Mouse (Mus musculus) lung, embryonic 16.5 days (tissue): ENCODE measurements around the gene Ptpn23. TPM values are rescaled to one million over a fixed set of nuclear protein-coding genes. Genes with fewer than 3 reads are reported as not detected.

Experiments used
- ATAC-seq: fragments of 200-750 bp; cut with Nextera tagmentation; 2 replicates; pipeline ENCODE4 v1.8.0; 2017; ENCODE audit warnings: low read depth, mild to moderate bottlenecking, moderate library complexity
- H3K27ac ChIP-seq: fragments of 300-500 bp; sonication (generic); 2 replicates; pipeline ENCODE4 v1.5.1; 2014; ENCODE audit warnings: mild to moderate bottlenecking, control low read depth, low read length
- H3K27me3 ChIP-seq: fragments of 300-500 bp; sonication (generic); 2 replicates; pipeline ENCODE4 v1.6.1; 2014; ENCODE audit warnings: low read depth, low read length, mixed read lengths; ENCODE audit not compliant: control insufficient read depth, insufficient read depth
- H3K36me3 ChIP-seq: fragments of 300-500 bp; sonication (generic); 2 replicates; pipeline ENCODE4 v1.6.1; 2014; ENCODE audit warnings: low read length; ENCODE audit not compliant: control insufficient read depth, insufficient read depth
- H3K4me1 ChIP-seq: fragments of 300-500 bp; sonication (generic); replicated peaks from 2 replicates; pipeline ENCODE4 v1.6.1; 2014; ENCODE audit warnings: low read length, mixed read lengths; ENCODE audit not compliant: control insufficient read depth, insufficient read depth
- H3K4me2 ChIP-seq: fragments of 300-500 bp; sonication (generic); 2 replicates; pipeline ENCODE4 v1.6.1; 2014; ENCODE audit warnings: low read depth, low read length, control low read depth
- H3K4me3 ChIP-seq: fragments of 300-500 bp; sonication (generic); 2 replicates; pipeline ENCODE4 v1.5.1; 2014; ENCODE audit warnings: mild to moderate bottlenecking, low read length, control low read depth
- H3K9ac ChIP-seq: fragments of 300-500 bp; sonication (generic); 2 replicates; pipeline ENCODE4 v1.6.1; 2014; ENCODE audit warnings: low read length, control low read depth
- H3K9me3 ChIP-seq: fragments of 300-500 bp; sonication (generic); 2 replicates; pipeline ENCODE4 v1.6.1; 2016; ENCODE audit warnings: low read length; ENCODE audit not compliant: control insufficient read depth
- WGBS: fragments of 180-500 bp; shearing (Covaris S2); extraction: QIAGEN DNeasy Blood & Tissue Kit; methylation state at CpG from one replicate; pipeline ENCODE4 v1.1.7; 2014; 5-methylcytosine and 5-hydroxymethylcytosine counted together
- polyA plus RNA-seq: library from polyadenylated mRNA; unstranded; fragments of >200 nt; fragmentation: Nextera tagmentation; extraction: Ambion mirVana; gene quantifications from 2 replicates; pipeline ENCODE4 v1.2.1, GENCODE M21; 2015

Ptpn23 gene
- polyA plus RNA-seq, 1 experiment from 2014 or later, result 12.2 TPM

DNA sequence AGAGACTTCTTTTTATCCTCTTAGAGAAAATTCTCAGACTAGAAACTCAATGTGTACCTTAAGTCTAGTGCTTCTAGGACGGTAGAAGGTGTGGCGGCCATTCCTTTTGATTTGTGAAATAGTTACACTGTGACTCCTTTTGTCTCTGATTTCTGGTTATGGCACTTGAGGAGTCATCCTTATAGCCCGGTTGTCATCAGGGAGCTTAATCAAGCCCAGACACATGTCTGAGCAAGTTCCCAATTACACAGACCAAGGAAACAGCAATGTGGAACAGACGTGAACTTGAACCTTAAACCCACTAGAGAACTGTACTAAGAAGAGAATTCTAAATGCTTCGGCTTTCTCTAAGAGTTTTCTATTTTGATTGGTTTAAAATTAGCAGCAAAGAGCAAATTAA lies 57.8 kb downstream of the Ptpn23 start:
- no peak overlapping the region for H3K4me2 ChIP-seq
- H3K9ac ChIP-seq, result no peak overlapping the region
- H3K4me1 ChIP-seq, result peaks cover 2% of the 10 kb centered on the region; the same call in 1 of the 2 replicates
- no peak overlapping the region for H3K27ac ChIP-seq
- no peak overlapping the region for H3K4me3 ChIP-seq
- ATAC-seq, result no peak
- no peaks in the 10 kb centered on the region for H3K9me3 ChIP-seq
- H3K27me3 ChIP-seq, result no peaks in the 10 kb centered on the region
- WGBS, result 83% methylated on average over 5 of the region's 5 CpGs
- H3K36me3 ChIP-seq, result no peaks in the 10 kb centered on the region; the same call in 1 of the 2 replicates

DNA sequence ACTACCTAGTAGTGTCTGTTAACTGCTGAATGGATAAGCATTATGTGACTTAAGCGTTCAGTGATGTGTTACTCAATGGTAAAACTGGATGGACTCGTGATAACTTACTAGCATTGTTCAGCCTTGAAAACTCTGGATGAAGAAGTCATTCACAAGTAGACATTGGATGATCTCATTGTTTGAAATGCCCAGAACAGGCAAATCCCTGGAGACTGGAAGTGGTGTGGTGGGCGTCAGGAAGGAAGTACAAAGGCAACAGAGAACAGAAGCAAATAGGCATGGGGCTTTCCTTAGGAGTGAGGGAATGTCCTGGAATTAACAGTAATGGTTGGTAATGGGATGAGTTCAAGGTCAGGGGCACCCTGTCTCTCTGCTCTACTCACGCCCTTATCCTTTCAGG lies 59.1 kb downstream of the Ptpn23 start:
- 56% methylated on average over 4 of the region's 4 CpGs for WGBS
- no peaks in the 10 kb centered on the region for H3K27me3 ChIP-seq
- H3K4me2 ChIP-seq, result no peak overlapping the region
- H3K4me1 ChIP-seq, result peaks cover 9% of the 10 kb centered on the region
- H3K36me3 ChIP-seq, result no peaks in the 10 kb centered on the region; the same call in 1 of the 2 replicates
- H3K9me3 ChIP-seq, result no peaks in the 10 kb centered on the region
- H3K27ac ChIP-seq, result no peak overlapping the region
- no peak overlapping the region for H3K9ac ChIP-seq
- H3K4me3 ChIP-seq, result no peak overlapping the region
- 0 out of 2 replicates have a peak, but pooled peaks have one; percentile 52 for ATAC-seq

DNA sequence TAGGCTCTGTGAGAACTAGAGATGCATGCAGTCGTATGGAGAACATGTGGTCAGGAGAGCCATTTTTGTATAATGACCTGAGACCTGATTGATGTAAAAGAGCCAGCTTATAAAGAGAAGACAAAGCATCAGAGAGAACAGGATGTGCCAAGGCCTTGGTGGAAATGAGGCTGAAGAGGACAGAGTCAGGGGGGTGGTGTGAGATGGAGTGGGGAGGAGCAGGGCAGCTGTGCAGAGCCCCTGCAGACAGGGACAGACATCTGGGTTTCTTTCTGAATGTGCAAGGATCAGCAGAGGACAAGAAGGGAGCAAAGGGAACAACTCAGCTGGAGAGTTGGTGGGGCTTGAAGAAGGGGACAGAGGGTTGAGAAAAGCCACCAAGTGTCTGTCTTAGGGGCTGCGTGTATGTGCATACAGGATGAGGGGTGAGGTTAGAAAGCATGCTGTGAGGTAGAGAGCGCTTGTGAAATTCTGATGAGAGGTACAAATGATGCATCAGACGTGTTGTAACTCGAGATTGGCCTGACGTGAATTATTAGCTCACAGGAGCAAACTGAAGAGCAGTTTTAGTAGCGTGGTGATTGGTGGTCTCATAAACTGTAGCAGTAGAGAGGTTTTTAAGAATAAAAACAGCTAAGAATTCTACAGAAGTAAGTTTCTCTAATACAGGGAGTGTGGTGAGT lies 62.8 kb downstream of the Ptpn23 start:
- ATAC-seq, result peak; percentile 75
- Histone ChIP-seq H3K4me2 (no peak overlapping the region), H3K27ac (peak overlapping the region; percentile 3; the same call in 1 of the 2 replicates), H3K9me3 (no peaks in the 10 kb centered on the region), H3K27me3 (no peaks in the 10 kb centered on the region), H3K4me3 (no peak overlapping the region), H3K36me3 (no peaks in the 10 kb centered on the region), H3K9ac (no peak overlapping the region), H3K4me1 (peaks cover 9% of the 10 kb centered on the region)
- WGBS, result 42% methylated on average over 7 of the region's 7 CpGs

DNA sequence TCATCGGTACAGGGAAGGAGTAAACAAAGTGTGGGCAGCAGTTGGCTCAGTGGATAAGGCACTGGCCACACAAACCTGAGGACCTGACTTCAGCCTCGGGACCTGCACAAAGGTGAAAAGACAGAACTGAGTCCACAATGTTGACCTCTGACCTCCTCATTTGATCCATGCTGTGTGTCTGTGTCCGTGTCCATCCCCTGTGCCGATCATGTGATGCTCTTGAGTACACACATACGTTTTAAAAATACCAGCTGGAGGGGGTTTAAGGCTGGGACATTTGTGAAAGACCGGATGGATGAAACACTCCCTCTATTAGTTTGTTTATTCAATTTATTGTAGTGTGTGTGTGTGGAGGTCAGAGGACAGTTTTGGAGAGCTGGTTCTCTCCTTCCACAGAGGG lies 64.2 kb downstream of the Ptpn23 start:
- H3K4me2 ChIP-seq, result no peak overlapping the region
- ATAC-seq, result 0 out of 2 replicates have a peak, but pooled peaks have one; percentile 7
- no peak overlapping the region for H3K27ac ChIP-seq
- no peaks in the 10 kb centered on the region for H3K9me3 ChIP-seq
- H3K36me3 ChIP-seq, result no peaks in the 10 kb centered on the region
- H3K27me3 ChIP-seq, result no peaks in the 10 kb centered on the region
- peaks cover 9% of the 10 kb centered on the region for H3K4me1 ChIP-seq
- H3K4me3 ChIP-seq, result no peak overlapping the region
- 28% methylated on average over 6 of the region's 6 CpGs for WGBS
- H3K9ac ChIP-seq, result no peak overlapping the region

DNA sequence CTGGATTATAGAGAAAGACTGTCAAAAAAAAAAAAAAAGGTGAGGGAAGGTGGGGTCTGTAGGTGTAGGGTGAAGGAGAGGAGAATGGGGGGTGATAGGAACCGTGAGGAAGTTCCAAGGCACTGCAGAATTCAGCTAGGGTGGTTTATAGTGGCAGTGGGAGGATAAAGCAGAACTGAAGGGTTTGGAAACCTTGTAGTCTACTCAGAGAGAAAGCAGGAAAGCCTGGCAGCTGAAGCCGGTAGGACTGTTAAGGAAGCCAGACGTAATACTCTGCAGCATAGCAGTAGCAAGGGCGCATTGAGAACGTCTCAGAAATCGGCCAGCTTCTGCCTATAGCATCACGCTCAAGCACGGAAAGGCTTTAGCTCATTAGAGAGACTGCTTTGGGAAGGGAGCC lies 66.0 kb downstream of the Ptpn23 start:
- no peaks in the 10 kb centered on the region for H3K36me3 ChIP-seq
- no peaks in the 10 kb centered on the region for H3K27me3 ChIP-seq
- peaks cover 9% of the 10 kb centered on the region for H3K4me1 ChIP-seq
- no peak overlapping the region for H3K4me2 ChIP-seq
- ATAC-seq, result no peak
- H3K9ac ChIP-seq, result no peak overlapping the region
- no peak overlapping the region for H3K27ac ChIP-seq
- no peaks in the 10 kb centered on the region for H3K9me3 ChIP-seq
- 68% methylated on average over 8 of the region's 8 CpGs for WGBS
- H3K4me3 ChIP-seq, result no peak overlapping the region

DNA sequence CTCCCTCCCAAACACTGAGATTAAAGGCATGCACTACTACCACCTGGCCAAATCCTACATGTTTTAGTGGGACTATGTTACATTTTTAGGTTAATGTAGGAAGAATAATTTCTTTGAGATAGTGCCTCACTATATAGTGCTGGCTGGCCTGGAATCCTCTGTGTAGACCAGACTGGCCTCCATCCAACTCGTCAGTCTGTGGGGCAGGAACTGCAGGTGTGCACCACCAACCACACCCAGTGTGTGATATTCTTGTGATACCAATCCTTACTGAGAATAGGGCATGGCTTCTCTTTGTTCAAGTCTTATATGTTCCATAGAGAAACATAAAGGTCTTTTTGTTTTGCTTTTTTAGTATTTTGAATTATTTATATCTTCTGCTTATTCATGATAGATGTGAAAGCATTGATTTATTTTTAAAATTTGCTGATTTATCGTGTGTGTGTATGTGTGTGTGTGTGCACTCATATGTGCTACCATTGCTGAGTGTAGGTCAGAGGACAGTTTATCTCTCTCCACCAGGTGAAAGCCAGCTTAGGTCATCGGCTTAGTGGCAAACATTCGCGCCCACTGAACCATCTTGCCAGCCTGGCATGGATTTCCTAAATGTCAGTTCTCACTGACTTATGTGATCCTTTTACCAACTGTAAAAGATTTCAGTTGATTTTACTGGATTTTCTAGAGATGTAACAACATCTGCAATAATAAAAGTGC lies 67.8 kb downstream of the Ptpn23 start:
- H3K9me3 ChIP-seq, result no peaks in the 10 kb centered on the region
- no peak overlapping the region for H3K4me2 ChIP-seq
- no peaks in the 10 kb centered on the region for H3K27me3 ChIP-seq
- H3K27ac ChIP-seq, result no peak overlapping the region
- ATAC-seq, result no peak
- H3K4me1 ChIP-seq, result peaks cover 7% of the 10 kb centered on the region
- 78% methylated on average over 5 of the region's 5 CpGs for WGBS
- no peak overlapping the region for H3K9ac ChIP-seq
- H3K36me3 ChIP-seq, result no peaks in the 10 kb centered on the region
- no peak overlapping the region for H3K4me3 ChIP-seq

Other genes with a start within 250 kb of the Ptpn23 start
- gene Cspg5, start 164.4 kb downstream of the Ptpn23 start, polyA plus RNA-seq, result 1.9 and 3.0 TPM in 2 replicates
- gene Elp6, start 103.0 kb downstream of the Ptpn23 start, polyA plus RNA-seq, result 24.1 and 27.0 TPM in 2 replicates
- gene Scap, start 74.9 kb downstream of the Ptpn23 start, polyA plus RNA-seq, result 24.6 and 26.2 TPM in 2 replicates
- 3.3 and 10.2 TPM in 2 replicates for gene Ngp, start 11.5 kb upstream of the Ptpn23 start, polyA plus RNA-seq
- 8.5 and 10.8 TPM in 2 replicates for gene Klhl18, start 68.5 kb upstream of the Ptpn23 start, polyA plus RNA-seq
- 2.5 and 3.4 TPM in 2 replicates for gene Kif9, start 68.7 kb upstream of the Ptpn23 start, polyA plus RNA-seq
- 31.7 and 33.1 TPM in 2 replicates for gene Setd2, start 124.4 kb upstream of the Ptpn23 start, polyA plus RNA-seq
- gene Nradd, start 216.2 kb upstream of the Ptpn23 start, polyA plus RNA-seq, result 47.4 and 49.8 TPM in 2 replicates
- 5.0 and 6.9 TPM in 2 replicates for gene Nbeal2, start 245.9 kb upstream of the Ptpn23 start, polyA plus RNA-seq
- gene Ccdc12, start 248.3 kb upstream of the Ptpn23 start, polyA plus RNA-seq, result 160 and 167 TPM in 2 replicates